Mouse (Mus musculus) frontal cortex, adult 2 months (tissue): ENCODE data around the gene Tm4sf19. TPM values are rescaled to one million over a fixed set of nuclear protein-coding genes. Genes with fewer than 3 reads are reported as not detected.
"Not testable (repeated sequence)": the region's sequence is repeated elsewhere in the genome, so short reads cannot be mapped to it uniquely, and the experiment has no call there.

Source experiments
- DNase-seq, 2 experiments: peaks; one replicate each; pipeline ENCODE4 v3.0.0; 2022; ENCODE audit warnings: low spot score in 1 of 2; ENCODE audit errors: extremely low spot score in 1 of 2
- polyA plus RNA-seq: library from polyadenylated mRNA; depleted of rRNA; stranded (reverse); fragments of >200 nt; gene quantifications from 2 replicates; pipeline ENCODE4 v1.2.3, GENCODE M21; 2012

The Tm4sf19 gene
- polyA plus RNA-seq, 1 experiment: not detected

- DNase-seq: no peak
Observed at GRCm38 (mm10) chr16:32427506-32427905, 27.2 kb downstream of the Tm4sf19 start.

DNA sequence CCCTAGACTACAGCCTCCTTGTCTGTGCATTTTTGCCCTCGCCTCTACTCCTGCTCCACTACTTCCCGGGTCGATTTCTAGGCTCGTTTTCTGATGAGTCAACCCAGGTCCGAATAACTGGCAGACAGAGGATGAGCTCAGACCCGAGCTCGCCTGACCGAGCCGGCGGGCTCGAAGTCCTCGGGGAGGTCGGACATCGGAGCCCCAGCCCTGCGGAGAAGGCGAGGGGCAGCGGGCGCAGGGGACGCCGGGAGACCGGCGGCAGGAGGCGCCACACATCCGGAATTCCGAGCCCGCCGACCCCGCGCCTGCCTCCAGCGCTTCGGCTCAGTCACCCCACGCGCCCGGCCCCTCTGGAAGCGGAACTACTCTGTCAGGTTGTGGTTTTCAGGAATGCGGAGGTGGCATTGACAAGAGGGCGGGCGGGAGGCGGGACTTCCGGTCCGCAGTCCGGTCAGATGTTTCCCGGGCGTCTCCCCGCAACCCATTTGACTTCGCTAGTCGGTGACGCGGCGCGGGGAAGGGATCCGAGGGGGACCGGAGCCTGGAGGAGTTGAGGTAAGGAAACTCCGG, 30.3 kb downstream of the Tm4sf19 start, which contains the start of gene Pcyt1a:
Gene Pcyt1a (plus strand): TSS at position 448 of the 573 bp plus-strand sequence.
- peak; percentile 84 to 92 for DNase-seq

DNA sequence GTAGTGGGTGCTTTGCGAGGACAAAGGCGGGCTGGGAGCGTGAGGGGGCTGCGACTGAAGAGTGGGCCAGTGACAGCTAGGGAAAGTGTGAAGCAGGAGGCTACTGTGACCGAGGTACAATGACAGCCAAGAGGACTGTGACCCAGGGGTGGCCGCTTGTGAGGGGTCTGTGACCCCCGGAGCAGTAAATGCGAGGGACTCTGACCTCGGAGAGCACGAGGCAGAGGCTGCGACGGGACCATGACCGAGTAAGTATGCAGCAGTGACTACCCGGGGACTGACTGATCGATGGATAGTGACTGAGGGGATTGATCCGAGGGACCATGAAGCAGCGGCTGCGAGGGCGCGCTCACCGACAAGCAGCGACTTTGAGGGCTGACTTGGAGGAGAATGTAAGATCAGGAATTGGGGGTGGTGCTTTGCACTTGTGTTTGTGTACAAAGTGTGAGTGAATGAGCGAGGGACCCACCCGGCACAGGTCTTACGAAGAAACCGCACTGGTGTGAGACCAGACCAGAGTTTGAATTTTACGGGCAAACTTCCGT, 30.8 kb downstream of the Tm4sf19 start:
- DNase-seq: peak in 1 of 2 experiments; percentile 19

DNA sequence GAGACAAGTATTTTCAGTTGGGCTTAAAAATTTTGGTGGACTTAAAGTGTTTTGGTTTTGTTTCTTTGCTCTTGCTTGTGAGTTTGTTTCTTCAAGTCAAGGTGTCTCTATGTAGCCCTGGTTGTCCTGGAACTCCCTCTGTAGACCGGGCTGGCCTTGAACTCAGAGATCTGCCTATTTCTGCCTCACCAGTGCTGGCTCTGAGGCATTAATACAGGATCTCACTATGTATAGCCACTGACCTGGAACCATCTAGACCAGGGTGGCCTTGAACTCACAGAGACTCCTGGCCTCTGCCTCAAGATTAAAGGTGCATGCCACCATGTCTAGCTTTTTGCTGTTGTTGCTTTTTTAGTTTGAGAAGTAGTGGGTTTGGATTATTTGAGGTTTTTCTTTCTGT, 31.6 kb downstream of the Tm4sf19 start:
- no peak for DNase-seq

DNA sequence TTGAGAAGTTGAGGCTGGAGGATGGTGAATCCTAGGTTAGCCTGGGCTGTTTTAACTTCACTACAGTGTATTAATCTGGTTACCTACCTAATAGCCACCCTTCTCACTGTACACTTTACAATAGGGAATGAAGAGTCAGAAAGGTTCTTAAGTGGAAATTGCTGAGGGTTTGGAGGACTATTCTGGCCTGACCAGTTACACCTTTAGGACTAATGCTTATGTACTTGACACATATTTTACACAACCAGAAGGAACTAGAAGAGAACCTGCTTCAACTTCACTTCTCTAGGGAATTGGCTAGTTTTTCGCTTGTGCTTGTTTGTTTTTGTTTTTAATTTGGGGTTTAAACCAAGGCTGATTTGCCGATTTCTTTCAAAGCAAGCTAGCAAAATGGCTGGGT, 32.8 kb downstream of the Tm4sf19 start:
- no peak for DNase-seq

GRCm38 (mm10) chr16:32434066-32434465, 33.8 kb downstream of the Tm4sf19 start:
- DNase-seq: peak in 1 of 2 experiments; percentile 17

GRCm38 (mm10) chr16:32434691-32435090, 34.4 kb downstream of the Tm4sf19 start:
- no peak for DNase-seq

- no peak for DNase-seq
Observed at GRCm38 (mm10) chr16:32436657-32437056, 36.4 kb downstream of the Tm4sf19 start.

DNA sequence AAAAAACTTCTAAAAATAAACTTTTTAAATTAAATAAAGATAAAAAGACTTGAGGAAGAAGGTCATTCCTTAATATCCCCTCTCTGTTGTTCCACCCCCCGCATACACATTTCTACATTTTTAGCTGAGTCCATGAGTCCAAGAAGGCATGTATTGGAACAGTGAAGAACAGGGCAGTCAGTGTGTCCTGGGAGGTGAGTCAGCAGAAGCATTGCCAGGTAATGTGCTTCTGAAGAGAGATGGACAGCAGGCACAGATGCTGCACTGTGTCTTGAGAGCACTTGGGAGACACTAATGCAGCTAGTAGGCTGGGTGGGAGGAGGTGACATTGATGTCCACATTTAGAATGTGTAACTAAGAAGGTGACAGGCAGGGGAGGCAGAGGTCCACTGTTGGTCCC, 37.0 kb downstream of the Tm4sf19 start:
- DNase-seq: no peak

DNA sequence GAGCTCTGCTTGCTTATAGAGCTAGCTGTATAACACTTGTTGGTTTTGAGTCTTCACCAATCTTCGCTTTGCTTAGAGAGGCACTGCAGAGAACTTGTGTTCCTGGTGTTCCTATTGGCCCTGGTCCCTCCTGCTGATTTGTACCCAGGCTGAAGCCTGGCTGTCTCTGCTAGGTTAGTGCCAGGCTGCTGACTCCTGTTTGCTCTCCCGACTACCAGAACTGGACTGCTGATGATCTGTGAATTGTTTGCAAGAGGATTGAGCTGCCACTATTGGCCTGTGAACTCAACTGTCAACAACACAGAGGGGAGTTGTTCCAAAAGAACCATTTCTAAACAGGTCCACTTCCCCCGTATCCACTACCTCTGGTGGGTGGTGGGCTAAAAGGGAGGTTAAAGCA, 41.1 kb downstream of the Tm4sf19 start:
- no peak for DNase-seq

- not testable (repeated sequence) for DNase-seq
Observed at GRCm38 (mm10) chr16:32444615-32445014, 44.3 kb downstream of the Tm4sf19 start.

GRCm38 (mm10) chr16:32445558-32445957, 45.3 kb downstream of the Tm4sf19 start:
- DNase-seq: no peak

DNA sequence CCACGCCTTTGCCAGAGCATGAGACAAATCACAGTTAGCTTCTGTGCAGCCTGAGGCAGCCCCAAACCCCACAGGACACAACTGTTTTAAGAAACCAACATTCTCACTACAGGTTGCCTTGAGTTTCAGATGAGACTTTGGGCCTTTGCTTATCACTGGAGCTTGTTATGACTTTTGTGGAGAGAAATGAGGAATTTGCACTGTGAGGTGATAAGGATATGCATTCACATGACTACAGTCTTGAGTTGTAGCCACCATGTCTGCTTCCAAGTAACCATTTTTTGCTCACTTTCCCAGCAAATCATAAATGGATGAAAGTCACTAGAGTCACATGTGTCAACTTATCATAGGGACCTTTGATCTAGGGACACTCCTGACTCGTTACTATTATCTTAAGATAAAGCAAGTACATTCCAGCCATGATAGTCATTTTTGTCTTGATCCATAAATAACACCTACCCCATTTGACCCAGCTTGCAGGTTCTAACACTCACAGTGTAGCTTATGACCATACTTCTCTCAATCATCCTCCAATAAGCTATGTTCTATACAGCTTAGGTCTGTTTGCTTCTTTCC, 46.3 kb downstream of the Tm4sf19 start:
- no peak for DNase-seq

- no peak for DNase-seq
Observed at GRCm38 (mm10) chr16:32449665-32450064, 49.4 kb downstream of the Tm4sf19 start.

- no peak for DNase-seq
Observed at GRCm38 (mm10) chr16:32450133-32450532, 49.8 kb downstream of the Tm4sf19 start.

DNA sequence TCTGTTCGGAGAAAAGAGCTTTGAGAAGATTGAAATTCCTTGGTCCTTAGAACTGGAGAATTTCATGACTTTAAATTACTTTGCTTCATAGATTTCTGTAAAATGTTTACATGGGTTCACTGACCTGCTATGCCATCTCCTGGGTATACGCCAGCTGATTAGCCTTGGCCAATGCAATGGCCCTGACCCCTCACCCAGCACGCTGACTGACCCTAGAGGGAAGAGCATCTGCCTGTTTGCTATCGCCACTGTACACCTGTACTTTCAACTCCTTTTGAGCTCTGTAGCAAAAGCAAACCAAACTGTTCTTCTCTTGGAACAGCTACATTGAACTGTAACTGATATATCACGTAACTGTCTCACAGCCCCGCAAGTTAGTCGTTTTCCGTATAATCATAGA, 52.8 kb downstream of the Tm4sf19 start:
- DNase-seq: no peak

- no peak for DNase-seq
Observed at GRCm38 (mm10) chr16:32454646-32455045, 54.3 kb downstream of the Tm4sf19 start.

- DNase-seq: no peak
Observed at GRCm38 (mm10) chr16:32456086-32456485, 55.8 kb downstream of the Tm4sf19 start.

- DNase-seq: no peak
Observed at GRCm38 (mm10) chr16:32456761-32457160, 56.5 kb downstream of the Tm4sf19 start.
